Mouse (Mus musculus): ENCODE results near the gene Pip4p1. TPM values are rescaled to one million over a fixed set of nuclear protein-coding genes. Genes with fewer than 3 reads are reported as not detected.
"Not testable (repeated sequence)": the region's sequence is repeated elsewhere in the genome, so short reads cannot be mapped to it uniquely, and the experiment has no call there.

Pip4p1 gene
- total and polyA plus RNA-seq, 2 experiments from 2014 or later: 99.4 to 105 TPM

- ATAC-seq (ENCODE audit: low FRiP score) (no peak), DNase-seq (ENCODE audit: low spot score) (no peak)
- Histone ChIP-seq H3K9me3 (ENCODE audit: low read length) (no peaks in the 10 kb centered on the region), H3K9ac (replicated peaks; ENCODE audit: low read length, poor library complexity, severe bottlenecking) (no peak overlapping the region), H3K4me3 (ENCODE audit: low read depth, low read length) (no peak overlapping the region), H3K36me3 (ENCODE audit: insufficient read depth, low read length) (peaks cover 5% of the 10 kb centered on the region), H3K4me1 (ENCODE audit: insufficient read depth, low read length) (no peaks in the 10 kb centered on the region), H3K27me3 (ENCODE audit: insufficient read depth, low read length) (no peaks in the 10 kb centered on the region), H3K4me2 (ENCODE audit: low read depth, low read length, poor library complexity, severe bottlenecking) (no peak overlapping the region), H3K27ac (ENCODE audit: low read depth, low read length) (no peak overlapping the region)
- WGBS: 83% methylated on average over 4 of the region's 4 CpGs
- TF ChIP-seq CTCF (IDR thresholded peaks at IDR 0.05): no peak
These were observed 22.5 kb downstream of the Pip4p1 start for GRCm38 (mm10) chr14:50908126-50908525.

- H3K4me2 ChIP-seq (ENCODE audit: low read depth, low read length, poor library complexity, severe bottlenecking); H3K27ac ChIP-seq (ENCODE audit: low read depth, low read length); H3K36me3 ChIP-seq (ENCODE audit: insufficient read depth, low read length); DNase-seq (ENCODE audit: low spot score); H3K4me3 ChIP-seq (ENCODE audit: low read depth, low read length); H3K4me1 ChIP-seq (ENCODE audit: insufficient read depth, low read length); H3K9me3 ChIP-seq (ENCODE audit: low read length); H3K9ac ChIP-seq (replicated peaks; ENCODE audit: low read length, poor library complexity, severe bottlenecking); ATAC-seq (ENCODE audit: low FRiP score); H3K27me3 ChIP-seq (ENCODE audit: insufficient read depth, low read length): not testable (repeated sequence)
These were observed 25.3 kb downstream of the Pip4p1 start for GRCm38 (mm10) chr14:50905327-50905726.

- no peaks in the 10 kb centered on the region for H3K9me3 ChIP-seq (ENCODE audit: low read length)
These were observed 25.9 kb downstream of the Pip4p1 start for GRCm38 (mm10) chr14:50904828-50905129.

GRCm38 (mm10) chr14:50903973-50904827, 26.5 kb downstream of the Pip4p1 start:
- 2% methylated on average over 26 of the region's 26 CpGs for WGBS
- Histone ChIP-seq H3K4me1 (ENCODE audit: insufficient read depth, low read length) (no peaks in the 10 kb centered on the region), H3K27me3 (ENCODE audit: insufficient read depth, low read length) (no peaks in the 10 kb centered on the region), H3K27ac (ENCODE audit: low read depth, low read length) (peak overlapping the region; percentile 19), H3K9me3 (ENCODE audit: low read length) (no peaks in the 10 kb centered on the region), H3K4me2 (ENCODE audit: low read depth, low read length, poor library complexity, severe bottlenecking) (peak overlapping the region; percentile 64), H3K36me3 (ENCODE audit: insufficient read depth, low read length) (no peaks in the 10 kb centered on the region), H3K9ac (replicated peaks; ENCODE audit: low read length, poor library complexity, severe bottlenecking) (peak overlapping the region; percentile 60), H3K4me3 (ENCODE audit: low read depth, low read length) (peak overlapping the region; percentile 39)
- ATAC-seq (ENCODE audit: low FRiP score) (peak; percentile 87), DNase-seq (ENCODE audit: low spot score) (peak; percentile 78)
- peak; percentile 70 for TF ChIP-seq CTCF (IDR thresholded peaks at IDR 0.05)

More at GRCm38 (mm10) chr14:50904828-50905129, 25.9 kb downstream of the Pip4p1 start:
- no peak overlapping the region for H3K27ac ChIP-seq (ENCODE audit: low read depth, low read length)
- no peak for ATAC-seq (ENCODE audit: low FRiP score)
- no peaks in the 10 kb centered on the region for H3K36me3 ChIP-seq (ENCODE audit: insufficient read depth, low read length)
- WGBS: 91% methylated on average over 4 of the region's 4 CpGs
- H3K4me1 ChIP-seq (ENCODE audit: insufficient read depth, low read length): no peaks in the 10 kb centered on the region
- no peaks in the 10 kb centered on the region for H3K27me3 ChIP-seq (ENCODE audit: insufficient read depth, low read length)
- H3K4me3 ChIP-seq (ENCODE audit: low read depth, low read length): no peak overlapping the region
- TF ChIP-seq CTCF (IDR thresholded peaks at IDR 0.05): no peak
- H3K4me2 ChIP-seq (ENCODE audit: low read depth, low read length, poor library complexity, severe bottlenecking): no peak overlapping the region
- no peak overlapping the region for H3K9ac ChIP-seq (replicated peaks; ENCODE audit: low read length, poor library complexity, severe bottlenecking)
- no peak for DNase-seq (ENCODE audit: low spot score)

- ATAC-seq (ENCODE audit: low FRiP score); H3K9ac ChIP-seq (replicated peaks; ENCODE audit: low read length, poor library complexity, severe bottlenecking); H3K9me3 ChIP-seq (ENCODE audit: low read length); DNase-seq (ENCODE audit: low spot score); H3K4me3 ChIP-seq (ENCODE audit: low read depth, low read length); H3K27me3 ChIP-seq (ENCODE audit: insufficient read depth, low read length); H3K4me1 ChIP-seq (ENCODE audit: insufficient read depth, low read length); H3K4me2 ChIP-seq (ENCODE audit: low read depth, low read length, poor library complexity, severe bottlenecking); H3K36me3 ChIP-seq (ENCODE audit: insufficient read depth, low read length); H3K27ac ChIP-seq (ENCODE audit: low read depth, low read length): not testable (repeated sequence)
- 88% methylated on average over 2 of the region's 2 CpGs for WGBS
These were observed 32.7 kb downstream of the Pip4p1 start for GRCm38 (mm10) chr14:50897992-50898391.

GRCm38 (mm10) chr14:50897374-50897765, 33.3 kb downstream of the Pip4p1 start, which contains the start of gene Klhl33:
Klhl33 (minus strand) TSS chr14:50897507.
- ATAC-seq (ENCODE audit: low FRiP score): no peak
- peak within 1 kb of the TSS; percentile 21 for H3K27ac ChIP-seq (ENCODE audit: low read depth, low read length)
- no peaks in the 10 kb centered on the region for H3K36me3 ChIP-seq (ENCODE audit: insufficient read depth, low read length)
- DNase-seq (ENCODE audit: low spot score): no peak
- no peaks in the 10 kb centered on the region for H3K4me1 ChIP-seq (ENCODE audit: insufficient read depth, low read length)
- peak within 1 kb of the TSS; percentile 85 for H3K4me2 ChIP-seq (ENCODE audit: low read depth, low read length, poor library complexity, severe bottlenecking)
- peak within 1 kb of the TSS; percentile 56 for H3K4me3 ChIP-seq (ENCODE audit: low read depth, low read length)
- TF ChIP-seq CTCF (IDR thresholded peaks at IDR 0.05): no peak
- H3K27me3 ChIP-seq (ENCODE audit: insufficient read depth, low read length): no peaks in the 10 kb centered on the region
- WGBS: 37% methylated on average over 7 of the region's 7 CpGs
- H3K9me3 ChIP-seq (ENCODE audit: low read length): no peaks in the 10 kb centered on the region
- H3K9ac ChIP-seq (replicated peaks; ENCODE audit: low read length, poor library complexity, severe bottlenecking): peak within 1 kb of the TSS; percentile 62

Data from midbrain, postnatal 0 days (tissue).